Mouse (Mus musculus) hindbrain, embryonic 16.5 days (tissue): ENCODE measurements at regions not wholly inside any gene's neighbourhood (a gene's known extent, or its start where the extent isn't known, plus 50 kb on each side); places are given as distances from the start of the nearest gene placed in this dataset.
A peak's percentile ranks its signal among the peaks of the same experiment; 100 is the strongest.

Experiments used
- ATAC-seq: fragments of 200-750 bp; cut with Nextera tagmentation; 2 replicates; pipeline ENCODE4 v1.8.0; 2017; ENCODE audit warnings: moderate TSS enrichment, moderate library complexity
- H3K27ac ChIP-seq: fragments of 300-500 bp; sonication (generic); 2 replicates; pipeline ENCODE4 v1.5.1; 2014; ENCODE audit warnings: low read depth, mild to moderate bottlenecking, control low read depth, low read length, moderate library complexity
- H3K27me3 ChIP-seq: fragments of 300-500 bp; sonication (generic); replicated peaks from 2 replicates; pipeline ENCODE4 v1.6.1; 2014; ENCODE audit warnings: low read length; ENCODE audit not compliant: control insufficient read depth, insufficient read depth
- H3K36me3 ChIP-seq: fragments of 300-500 bp; sonication (generic); 2 replicates; pipeline ENCODE4 v1.6.1; 2014; ENCODE audit warnings: mild to moderate bottlenecking, low read length, moderate library complexity, mixed read lengths; ENCODE audit not compliant: control insufficient read depth, insufficient read depth
- H3K4me1 ChIP-seq: fragments of 300-500 bp; sonication (generic); 2 replicates; pipeline ENCODE4 v1.6.1; 2014; ENCODE audit warnings: low read depth, low read length; ENCODE audit not compliant: control insufficient read depth, insufficient read depth
- H3K4me2 ChIP-seq: fragments of 300-500 bp; sonication (generic); 2 replicates; pipeline ENCODE4 v1.6.1; 2014; ENCODE audit warnings: mild to moderate bottlenecking, low read length, control low read depth, moderate library complexity
- H3K4me3 ChIP-seq: fragments of 300-500 bp; sonication (generic); 2 replicates; pipeline ENCODE4 v1.5.1; 2014; ENCODE audit warnings: mild to moderate bottlenecking, low read length, control low read depth, moderate library complexity
- H3K9ac ChIP-seq: fragments of 300-500 bp; sonication (generic); 2 replicates; pipeline ENCODE4 v1.6.1; 2014; ENCODE audit warnings: low read depth, mild to moderate bottlenecking, control low read depth, low read length, moderate library complexity
- H3K9me3 ChIP-seq: fragments of 300-500 bp; sonication (generic); 2 replicates; pipeline ENCODE4 v1.6.1; 2014; ENCODE audit warnings: mild to moderate bottlenecking, low read length, moderate library complexity; ENCODE audit not compliant: control insufficient read depth
- WGBS: fragments of 180-500 bp; shearing (Covaris S2); extraction: QIAGEN DNeasy Blood & Tissue Kit; methylation state at CpG from one replicate; pipeline ENCODE4 v1.1.7; 2014; 5-methylcytosine and 5-hydroxymethylcytosine counted together

- H3K27ac ChIP-seq, result no peak overlapping the region
- no peaks in the 10 kb centered on the region for H3K9me3 ChIP-seq
- H3K4me3 ChIP-seq, result no peak overlapping the region
- no peak for ATAC-seq
- no peaks in the 10 kb centered on the region for H3K4me1 ChIP-seq
- no peak overlapping the region for H3K9ac ChIP-seq
- no peaks in the 10 kb centered on the region for H3K36me3 ChIP-seq
- H3K4me2 ChIP-seq, result no peak overlapping the region
- H3K27me3 ChIP-seq, result no peaks in the 10 kb centered on the region
- 52% methylated on average over 1 of the region's 1 CpGs for WGBS
Observed at GRCm38 (mm10) chrX:22898698-22899051, 466.2 kb downstream of the Klhl13 start.

- Histone ChIP-seq H3K9ac (no peak overlapping the region), H3K27ac (no peak overlapping the region), H3K36me3 (no peaks in the 10 kb centered on the region), H3K4me3 (no peak overlapping the region), H3K4me2 (no peak overlapping the region), H3K27me3 (no peaks in the 10 kb centered on the region), H3K4me1 (no peaks in the 10 kb centered on the region), H3K9me3 (no peaks in the 10 kb centered on the region)
- ATAC-seq, result peak; percentile 45; the same call in 1 of the 2 replicates
- 37% methylated on average over 7 of the region's 7 CpGs for WGBS
Observed at GRCm38 (mm10) chrX:22898048-22898697, 466.7 kb downstream of the Klhl13 start.

GRCm38 (mm10) chrX:22869791-22870190 lies 495.1 kb downstream of the Klhl13 start:
- Histone ChIP-seq H3K9ac (no peak overlapping the region), H3K36me3 (no peaks in the 10 kb centered on the region), H3K27me3 (no peaks in the 10 kb centered on the region), H3K4me2 (no peak overlapping the region), H3K9me3 (no peaks in the 10 kb centered on the region), H3K27ac (no peak overlapping the region), H3K4me3 (no peak overlapping the region), H3K4me1 (no peaks in the 10 kb centered on the region)
- 89% methylated on average over 1 of the region's 1 CpGs for WGBS
- ATAC-seq, result no peak

- Histone ChIP-seq H3K4me1 (no peaks in the 10 kb centered on the region), H3K9ac (no peak overlapping the region), H3K27ac (peak overlapping the region; percentile 9; the same call in 1 of the 2 replicates), H3K27me3 (no peaks in the 10 kb centered on the region), H3K4me3 (no peak overlapping the region), H3K36me3 (no peaks in the 10 kb centered on the region), H3K4me2 (no peak overlapping the region), H3K9me3 (no peaks in the 10 kb centered on the region)
- 35% methylated on average over 9 of the region's 9 CpGs for WGBS
- ATAC-seq, result peak; percentile 77
Observed at GRCm38 (mm10) chrX:22849522-22850495, 515.1 kb downstream of the Klhl13 start.

GRCm38 (mm10) chrX:22848778-22849177 lies 516.1 kb downstream of the Klhl13 start:
- Histone ChIP-seq H3K27ac (no peak overlapping the region), H3K9ac (no peak overlapping the region), H3K4me1 (no peaks in the 10 kb centered on the region), H3K36me3 (no peaks in the 10 kb centered on the region), H3K9me3 (no peaks in the 10 kb centered on the region), H3K27me3 (no peaks in the 10 kb centered on the region), H3K4me2 (no peak overlapping the region), H3K4me3 (no peak overlapping the region)
- 34% methylated on average over 2 of the region's 2 CpGs for WGBS
- no peak for ATAC-seq

GRCm38 (mm10) chrX:22833226-22833625 lies 531.7 kb downstream of the Klhl13 start:
- no peak overlapping the region for H3K4me3 ChIP-seq
- no peaks in the 10 kb centered on the region for H3K9me3 ChIP-seq
- no peak overlapping the region for H3K9ac ChIP-seq
- no peaks in the 10 kb centered on the region for H3K27me3 ChIP-seq
- WGBS, result 20% methylated on average over 3 of the region's 3 CpGs
- H3K36me3 ChIP-seq, result no peaks in the 10 kb centered on the region
- H3K4me2 ChIP-seq, result no peak overlapping the region
- no peaks in the 10 kb centered on the region for H3K4me1 ChIP-seq
- no peak for ATAC-seq
- H3K27ac ChIP-seq, result no peak overlapping the region

- Histone ChIP-seq H3K4me2 (no peak overlapping the region), H3K4me3 (no peak overlapping the region), H3K36me3 (no peaks in the 10 kb centered on the region), H3K9me3 (no peaks in the 10 kb centered on the region), H3K27me3 (no peaks in the 10 kb centered on the region), H3K4me1 (no peaks in the 10 kb centered on the region), H3K27ac (no peak overlapping the region), H3K9ac (no peak overlapping the region)
- 47% methylated on average over 1 of the region's 1 CpGs for WGBS
- 0 out of 2 replicates have a peak, but pooled peaks have one; percentile 65 for ATAC-seq
Observed at GRCm38 (mm10) chrX:22805184-22805583, 559.7 kb downstream of the Klhl13 start.

- peak; percentile 17; the same call in 1 of the 2 replicates for ATAC-seq
- Histone ChIP-seq H3K9ac (no peak overlapping the region), H3K9me3 (no peaks in the 10 kb centered on the region), H3K27ac (no peak overlapping the region), H3K4me3 (no peak overlapping the region), H3K36me3 (no peaks in the 10 kb centered on the region), H3K27me3 (no peaks in the 10 kb centered on the region), H3K4me2 (no peak overlapping the region), H3K4me1 (no peaks in the 10 kb centered on the region)
- 94% methylated on average over 1 of the region's 1 CpGs for WGBS
Observed at GRCm38 (mm10) chrX:22769971-22770530, 594.8 kb downstream of the Klhl13 start.

- no peak overlapping the region for H3K4me3 ChIP-seq
- no peak overlapping the region for H3K27ac ChIP-seq
- no peak overlapping the region for H3K9ac ChIP-seq
- no peaks in the 10 kb centered on the region for H3K9me3 ChIP-seq
- ATAC-seq, result no peak
- no peaks in the 10 kb centered on the region for H3K36me3 ChIP-seq
- H3K4me1 ChIP-seq, result no peaks in the 10 kb centered on the region
- WGBS, result 49% methylated on average over 2 of the region's 2 CpGs
- H3K4me2 ChIP-seq, result no peak overlapping the region
- H3K27me3 ChIP-seq, result no peaks in the 10 kb centered on the region
Observed at GRCm38 (mm10) chrX:22739235-22739634, 625.6 kb downstream of the Klhl13 start.
